Mouse (Mus musculus) testis, adult 2 months (tissue): Measurements from ENCODE around the gene Xrn2.

Experiments
- CTCF ChIP-seq: fragments of 200-500 bp; IDR thresholded peaks from 2 replicates; pipeline ENCODE4 v1.5.1; 2012; ENCODE audit warnings: low read depth, mild to moderate bottlenecking, inconsistent platforms, low read length, moderate library complexity; ENCODE audit not compliant: control insufficient read depth, insufficient read depth, insufficient replicate concordance
- POLR2A ChIP-seq: fragments of 200-500 bp; IDR thresholded peaks from 2 replicates; pipeline ENCODE4 v1.6.1; 2012; ENCODE audit warnings: low read depth, mild to moderate bottlenecking, inconsistent platforms, low read length, moderate library complexity; ENCODE audit not compliant: control insufficient read depth

DNA sequence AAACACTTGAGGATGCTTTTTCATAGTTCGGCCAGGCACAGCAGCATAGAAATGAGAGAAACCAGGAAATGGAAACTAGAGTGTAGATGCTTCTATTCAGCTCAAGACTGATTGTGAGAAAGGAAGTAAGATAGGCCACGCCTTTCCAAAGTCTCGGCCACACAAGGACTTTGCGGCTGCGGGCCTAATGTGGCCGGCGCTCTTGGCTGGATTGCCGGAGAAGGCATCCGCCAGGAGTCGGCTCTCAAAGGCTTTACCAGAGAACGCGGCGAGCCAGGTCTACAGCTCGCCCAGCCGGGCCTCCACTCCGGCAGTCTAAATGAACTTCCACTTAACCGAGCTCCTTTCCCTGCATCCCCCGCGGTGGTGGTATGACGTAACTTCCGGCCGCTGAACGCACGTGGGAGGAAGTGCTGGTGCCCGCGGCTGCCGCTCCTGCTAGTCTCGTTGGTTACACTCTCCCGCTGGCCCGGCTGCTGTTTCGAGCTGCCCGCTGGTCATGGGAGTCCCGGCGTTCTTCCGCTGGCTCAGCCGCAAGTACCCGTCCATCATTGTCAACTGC lies at the start of gene Xrn2:
- TF ChIP-seq POLR2A (peak; percentile 97), CTCF (no peak)
